ENCODE assay signal across 11 mouse cellular contexts in genomic region chr7:83444279-83444615, GRCm38 (mm10).
A peak's percentile ranks its signal among the peaks of the same experiment; 100 is the strongest.
DNase-seq lines count a peak whose midpoint lies in the region; ATAC-seq and TF ChIP-seq lines count a peak whose summit lies in the region.
"Had no signal": no experiment of that assay in that cellular context is flagged by ENCODE, and none has a peak within 500 bp of the region (broad histone marks: within the 10 kb centered on the region; RNA-seq: fewer than 3 reads in every experiment).

No protein-coding gene starts in this region.

- no peaks in the 10 kb centered on the region for H3K9me3 ChIP-seq in hindbrain, embryonic 12.5 days (replicated peaks)
- no peaks in the 10 kb centered on the region for H3K9me3 ChIP-seq in hindbrain, embryonic 13.5 days
- no peaks in the 10 kb centered on the region for H3K9me3 ChIP-seq in lung, postnatal 0 days (ENCODE audit: low read length)
- no peaks in the 10 kb centered on the region for H3K9me3 ChIP-seq in embryonic facial prominence, embryonic 15.5 days (replicated peaks)
- no peaks in the 10 kb centered on the region for H3K9me3 ChIP-seq in limb, embryonic 12.5 days

- 56% methylated on average over 1 of the region's 1 CpGs for WGBS in hindbrain, embryonic 12.5 days
- 67% methylated on average over 1 of the region's 1 CpGs for whole genome bisulfite sequencing in hindbrain, embryonic 13.5 days
- WGBS in lung, postnatal 0 days, result 24% methylated on average over 1 of the region's 1 CpGs
- 15% methylated on average over 1 of the region's 1 CpGs for WGBS in embryonic facial prominence, embryonic 15.5 days
- 14% methylated on average over 1 of the region's 1 CpGs for WGBS in limb, embryonic 12.5 days

- H3K9ac ChIP-seq in hindbrain, embryonic 12.5 days, result no peak overlapping the region
- H3K9ac ChIP-seq in hindbrain, embryonic 13.5 days, result no peak overlapping the region
- no peak overlapping the region for H3K9ac ChIP-seq in lung, postnatal 0 days (replicated peaks; ENCODE audit: low read depth)
- H3K9ac ChIP-seq in embryonic facial prominence, embryonic 15.5 days, result no peak overlapping the region
- no peak overlapping the region for H3K9ac ChIP-seq in limb, embryonic 12.5 days (replicated peaks)

- H3K4me3 ChIP-seq in hindbrain, embryonic 12.5 days, result no peak overlapping the region
- H3K4me3 ChIP-seq in hindbrain, embryonic 13.5 days, result no peak overlapping the region
- H3K4me3 ChIP-seq in lung, postnatal 0 days (ENCODE audit: low read depth, low read length), result no peak overlapping the region
- no peak overlapping the region for H3K4me3 ChIP-seq in embryonic facial prominence, embryonic 15.5 days (replicated peaks)
- H3K4me3 ChIP-seq in limb, embryonic 12.5 days (replicated peaks), result no peak overlapping the region
- H3K4me3 ChIP-seq: layer of hippocampus, adult 2 months had no signal

- no peaks in the 10 kb centered on the region for H3K27me3 ChIP-seq in hindbrain, embryonic 12.5 days
- H3K27me3 ChIP-seq in hindbrain, embryonic 13.5 days, result no peaks in the 10 kb centered on the region
- no peaks in the 10 kb centered on the region for H3K27me3 ChIP-seq in lung, postnatal 0 days (replicated peaks; ENCODE audit: insufficient read depth, low read length)
- no peaks in the 10 kb centered on the region for H3K27me3 ChIP-seq in embryonic facial prominence, embryonic 15.5 days
- no peaks in the 10 kb centered on the region for H3K27me3 ChIP-seq in limb, embryonic 12.5 days

- peak overlapping the region; percentile 32; the same call in 1 of the 2 replicates for H3K27ac ChIP-seq in hindbrain, embryonic 12.5 days
- H3K27ac ChIP-seq in hindbrain, embryonic 13.5 days, result no peak overlapping the region; the same call in 1 of the 2 replicates
- 0 out of 2 replicates have a peak overlapping the region, but pooled peaks have one; percentile 33 for H3K27ac ChIP-seq in lung, postnatal 0 days (ENCODE audit: low read length)
- peak overlapping the region; percentile 91 for H3K27ac ChIP-seq in embryonic facial prominence, embryonic 15.5 days (replicated peaks)
- H3K27ac ChIP-seq in limb, embryonic 12.5 days, result peak overlapping the region; percentile 91

- TF ChIP-seq CTCF in lung, postnatal 0 days (IDR thresholded peaks at IDR 0.05), result no peak

- TF ChIP-seq EP300 in lung, postnatal 0 days (IDR thresholded peaks at IDR 0.05), result no peak

- no peak for DNase-seq in lung, postnatal 0 days (ENCODE audit: low spot score)
- no peak for DNase-seq in lung, postnatal 14 days
- DNase-seq in right cerebral cortex, postnatal 10 days (ENCODE audit: low spot score in 2 of 2), result no peak
- DNase-seq: adrenal gland, adult 2 months; cerebellum, adult 9-11 months; spleen, adult 18-20 months had no signal

- peaks cover 10% of the 10 kb centered on the region for H3K4me1 ChIP-seq in hindbrain, embryonic 12.5 days
- H3K4me1 ChIP-seq in hindbrain, embryonic 13.5 days (replicated peaks), result peaks cover 9% of the 10 kb centered on the region
- peaks cover 3% of the 10 kb centered on the region; the same call in 1 of the 2 replicates for H3K4me1 ChIP-seq in lung, postnatal 0 days (ENCODE audit: insufficient read depth, low read depth, low read length)
- H3K4me1 ChIP-seq in embryonic facial prominence, embryonic 15.5 days, result peaks cover 25% of the 10 kb centered on the region
- peaks cover 38% of the 10 kb centered on the region for H3K4me1 ChIP-seq in limb, embryonic 12.5 days (replicated peaks)

- no peaks in the 10 kb centered on the region for H3K36me3 ChIP-seq in hindbrain, embryonic 12.5 days
- no peaks in the 10 kb centered on the region for H3K36me3 ChIP-seq in hindbrain, embryonic 13.5 days
- H3K36me3 ChIP-seq in lung, postnatal 0 days (ENCODE audit: insufficient read depth, low read length), result no peaks in the 10 kb centered on the region
- H3K36me3 ChIP-seq in embryonic facial prominence, embryonic 15.5 days, result no peaks in the 10 kb centered on the region
- H3K36me3 ChIP-seq in limb, embryonic 12.5 days, result no peaks in the 10 kb centered on the region

- H3K4me2 ChIP-seq in hindbrain, embryonic 12.5 days (replicated peaks), result no peak overlapping the region
- H3K4me2 ChIP-seq in hindbrain, embryonic 13.5 days, result no peak overlapping the region
- no peak overlapping the region for H3K4me2 ChIP-seq in lung, postnatal 0 days (replicated peaks; ENCODE audit: low read depth, low read length)
- peak overlapping the region; percentile 29; the same call in 1 of the 2 replicates for H3K4me2 ChIP-seq in embryonic facial prominence, embryonic 15.5 days (replicated peaks)
- peak overlapping the region; percentile 21; the same call in 1 of the 2 replicates for H3K4me2 ChIP-seq in limb, embryonic 12.5 days

- no peak for ATAC-seq in hindbrain, embryonic 12.5 days (ENCODE audit: low FRiP score)
- no peak for ATAC-seq in hindbrain, embryonic 13.5 days (ENCODE audit: low FRiP score)
- no peak for ATAC-seq in lung, postnatal 0 days
- ATAC-seq in embryonic facial prominence, embryonic 15.5 days (ENCODE audit: insufficient number of reproducible peaks, low FRiP score, low TSS enrichment, low read depth), result no peak
- no peak; the same call in 1 of the 2 replicates for ATAC-seq in limb, embryonic 12.5 days (ENCODE audit: insufficient number of reproducible peaks, insufficient read depth, low FRiP score, low TSS enrichment, low read depth)

Comparison
In these comparisons a context has a peak if more than half of its experiments do, and no peak if none do; other contexts are left out.
1. H3K4me2 ChIP-seq: peak in embryonic facial prominence, embryonic 15.5 days (single experiment) and limb, embryonic 12.5 days (single experiment); none in hindbrain, embryonic 12.5 days (single experiment), hindbrain, embryonic 13.5 days (single experiment) and lung, postnatal 0 days (single experiment).